Mouse (Mus musculus) MN1 (cell line): ENCODE measurements around the gene Tet1.

Experiments
- DNase-seq: peaks from one replicate; pipeline ENCODE4 v3.0.0-alpha.2; 2016; ENCODE audit warnings: low spot score

The Tet1 gene

GRCm38 (mm10) chr10:62891025-62891424 lies 17.8 kb downstream of the Tet1 start:
- no peak for DNase-seq

- peak; percentile 26 for DNase-seq
Measured at GRCm38 (mm10) chr10:62886799-62887591, 21.8 kb downstream of the Tet1 start.

- no peak for DNase-seq
Measured at GRCm38 (mm10) chr10:62885969-62886798, 22.6 kb downstream of the Tet1 start.

GRCm38 (mm10) chr10:62885460-62885859 lies 23.3 kb downstream of the Tet1 start:
- DNase-seq = no peak

GRCm38 (mm10) chr10:62884517-62884916 lies 24.3 kb downstream of the Tet1 start:
- DNase-seq = no peak

GRCm38 (mm10) chr10:62883933-62884372 lies 24.8 kb downstream of the Tet1 start:
- no peak for DNase-seq

GRCm38 (mm10) chr10:62881211-62881610 lies 27.6 kb downstream of the Tet1 start:
- DNase-seq = no peak

GRCm38 (mm10) chr10:62878056-62878455 lies 30.7 kb downstream of the Tet1 start:
- no peak for DNase-seq

GRCm38 (mm10) chr10:62875565-62875964 lies 33.2 kb downstream of the Tet1 start:
- DNase-seq = no peak

- DNase-seq = no peak
Measured at GRCm38 (mm10) chr10:62874828-62875227, 34.0 kb downstream of the Tet1 start.

- DNase-seq = peak; percentile 38
Measured at GRCm38 (mm10) chr10:62866035-62866791, 42.6 kb downstream of the Tet1 start.

- peak; percentile 83 for DNase-seq
Measured at GRCm38 (mm10) chr10:62865167-62866034, 43.4 kb downstream of the Tet1 start.

- DNase-seq = no peak
Measured at GRCm38 (mm10) chr10:62863563-62863962, 45.2 kb downstream of the Tet1 start.

- DNase-seq = peak; percentile 18
Measured at GRCm38 (mm10) chr10:62862435-62862834, 46.4 kb downstream of the Tet1 start.

- no peak for DNase-seq
Measured at GRCm38 (mm10) chr10:62858967-62859366, 49.8 kb downstream of the Tet1 start.

GRCm38 (mm10) chr10:62856690-62857290 lies 52.0 kb downstream of the Tet1 start:
- DNase-seq = no peak

- no peak for DNase-seq
Measured at GRCm38 (mm10) chr10:62854992-62855391, 53.8 kb downstream of the Tet1 start.

GRCm38 (mm10) chr10:62854581-62854980 lies 54.2 kb downstream of the Tet1 start:
- no peak for DNase-seq

- DNase-seq = no peak
Measured at GRCm38 (mm10) chr10:62851578-62851977, 57.2 kb downstream of the Tet1 start.

GRCm38 (mm10) chr10:62851025-62851424 lies 57.8 kb downstream of the Tet1 start:
- DNase-seq = peak; percentile 24

GRCm38 (mm10) chr10:62848783-62849182 lies 60.0 kb downstream of the Tet1 start:
- DNase-seq = no peak
